Mouse (Mus musculus): ENCODE results near the gene Rpl32. TPM values are rescaled to one million over a fixed set of nuclear protein-coding genes. Genes with fewer than 3 reads are reported as not detected.
A peak's percentile ranks its signal among the peaks of the same experiment; 100 is the strongest.

Rpl32 gene
- 1,105 and 1,295 TPM in 2 replicates for total RNA-seq (2021)
- long read RNA-seq, experiment 1, transcript Rpl32-201 (4 exons, 517 nt), result major isoform, 425 of 473 reads
- long read RNA-seq, experiment 1, transcript Rpl32-202 (3 exons, 906 nt), result minor isoform, 24 of 473 reads
- long read RNA-seq, experiment 1, partial matches to known transcripts, result 16 of 473 reads
- long read RNA-seq, experiment 1, other reads (novel, unspliced or antisense), result 8 of 473 reads
- long read RNA-seq, experiment 2, transcript Rpl32-202 (3 exons, 906 nt), result minor isoform, 24 of 483 reads
- long read RNA-seq, experiment 2, transcript Rpl32-201 (4 exons, 517 nt), result major isoform, 429 of 483 reads
- long read RNA-seq, experiment 2, partial matches to known transcripts, result 29 of 483 reads
- long read RNA-seq, experiment 2, other reads (novel, unspliced or antisense), result 1 of 483 reads

GRCm38 (mm10) chr6:115808488-115809231 lies at the start of gene Rpl32:
TSS of gene Rpl32 (minus strand) at chr6:115808747.
- DNase-seq, result peak; percentile 91

DNA sequence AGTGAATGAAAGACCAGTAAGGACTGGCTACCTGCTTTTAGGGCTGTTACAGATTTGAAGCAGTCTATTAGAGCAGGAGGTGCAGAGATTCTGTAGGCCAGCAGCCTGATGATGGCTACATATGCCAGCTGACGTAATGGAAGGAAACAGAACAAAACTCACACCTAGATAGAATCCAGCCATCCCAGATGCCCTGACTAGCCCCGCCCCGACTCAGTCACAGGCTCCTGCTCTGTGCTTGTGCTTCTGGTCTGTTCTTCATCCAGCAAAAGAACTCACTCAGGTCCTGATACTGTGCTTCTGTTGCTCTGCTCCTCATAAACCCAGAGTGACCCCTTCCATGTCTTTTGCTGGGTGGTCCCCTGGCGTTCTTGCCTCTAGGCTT lies 47.8 kb upstream of the Rpl32 start:
- peak; percentile 29 for DNase-seq

- DNase-seq, result peak; percentile 3
Measured at GRCm38 (mm10) chr6:115855733-115856360, 47.3 kb upstream of the Rpl32 start.

- DNase-seq, result peak; percentile 42
Measured at GRCm38 (mm10) chr6:115854432-115854831, 45.9 kb upstream of the Rpl32 start.

- DNase-seq, result peak; percentile 4
Measured at GRCm38 (mm10) chr6:115853985-115854384, 45.4 kb upstream of the Rpl32 start.

DNA sequence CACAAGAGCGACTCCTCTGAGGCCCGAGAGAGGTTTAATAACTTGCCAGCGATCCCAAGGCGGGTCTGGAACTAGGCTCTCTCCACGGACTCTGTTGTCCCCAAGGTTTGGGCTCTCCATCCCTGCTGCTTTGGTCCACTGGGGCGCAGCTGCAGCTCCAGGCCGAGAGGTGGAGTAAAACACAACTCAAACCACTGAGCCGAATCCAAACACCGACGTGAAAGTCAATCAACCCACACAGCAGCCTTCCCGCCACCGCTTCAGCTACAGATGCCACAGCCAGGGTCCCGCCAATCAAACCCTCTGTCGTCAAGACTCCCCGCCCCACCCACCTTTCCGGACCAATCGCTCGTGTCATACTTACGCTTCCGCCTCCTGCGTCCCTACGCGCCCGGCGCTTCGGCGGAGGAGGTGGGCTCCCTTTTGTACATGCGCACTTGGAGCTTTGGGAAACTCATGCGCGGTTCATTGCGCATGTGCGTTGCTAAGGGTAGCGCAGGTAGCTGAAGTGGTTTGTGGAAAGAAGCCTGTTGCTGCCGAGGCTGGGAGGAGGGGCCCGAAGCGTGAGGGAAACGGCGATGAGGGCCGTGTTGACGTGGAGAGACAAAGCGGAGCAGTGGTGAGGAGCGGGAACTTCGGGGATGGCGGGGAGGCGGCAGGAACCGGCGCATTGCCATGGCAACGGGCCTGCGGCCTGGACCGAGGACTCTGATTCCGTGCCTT lies 44.7 kb upstream of the Rpl32 start, which contains the start of the genes Mbd4 and Ift122:
Mbd4 (minus strand) TSS at position 281 of the 723 bp plus-strand sequence.
Ift122 (plus strand) TSS at position 380 of the 723 bp plus-strand sequence.
- DNase-seq, result peak; percentile 99

GRCm38 (mm10) chr6:115852446-115853090 lies 44.0 kb upstream of the Rpl32 start:
- no peak for DNase-seq

GRCm38 (mm10) chr6:115848598-115849304 lies 40.2 kb upstream of the Rpl32 start:
- DNase-seq, result peak; percentile 1

DNA sequence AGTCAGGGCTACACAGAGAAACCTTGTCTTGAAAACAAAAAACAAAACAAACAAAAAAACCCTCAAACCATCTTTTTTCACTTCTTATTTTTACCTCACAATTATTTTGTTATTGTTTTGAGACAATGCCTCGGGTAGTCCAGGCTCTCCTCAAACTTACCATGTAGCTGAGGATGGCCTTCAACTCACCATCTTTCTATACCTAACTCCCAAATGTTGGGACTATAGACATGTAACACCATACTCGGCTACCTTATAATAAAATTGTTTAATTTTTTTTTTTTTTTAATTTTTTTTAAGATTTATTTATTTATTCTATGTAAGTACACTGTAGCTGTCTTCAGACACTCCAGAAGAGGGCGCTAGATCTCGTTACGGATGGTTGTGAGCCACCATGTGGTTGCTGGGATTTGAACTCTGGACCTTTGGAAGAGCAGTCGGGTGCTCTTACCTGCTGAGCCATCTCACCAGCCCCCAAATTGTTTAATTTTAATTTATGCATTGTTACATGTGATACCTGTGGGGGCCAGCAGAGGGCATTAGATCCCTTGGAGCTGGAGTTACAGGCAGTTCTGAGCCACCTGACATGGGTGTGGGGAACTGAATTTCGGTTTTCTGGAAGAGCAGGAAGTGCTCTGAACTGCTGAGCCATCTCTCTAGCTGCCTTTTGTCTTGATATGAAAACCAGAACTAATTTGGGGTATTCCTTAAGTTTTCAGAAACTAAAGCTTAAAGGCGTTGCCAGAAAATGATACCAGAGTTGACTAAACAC lies 38.3 kb upstream of the Rpl32 start:
- peak; percentile 75 for DNase-seq

- DNase-seq, result no peak
Measured at GRCm38 (mm10) chr6:115845006-115845405, 36.5 kb upstream of the Rpl32 start.

DNA sequence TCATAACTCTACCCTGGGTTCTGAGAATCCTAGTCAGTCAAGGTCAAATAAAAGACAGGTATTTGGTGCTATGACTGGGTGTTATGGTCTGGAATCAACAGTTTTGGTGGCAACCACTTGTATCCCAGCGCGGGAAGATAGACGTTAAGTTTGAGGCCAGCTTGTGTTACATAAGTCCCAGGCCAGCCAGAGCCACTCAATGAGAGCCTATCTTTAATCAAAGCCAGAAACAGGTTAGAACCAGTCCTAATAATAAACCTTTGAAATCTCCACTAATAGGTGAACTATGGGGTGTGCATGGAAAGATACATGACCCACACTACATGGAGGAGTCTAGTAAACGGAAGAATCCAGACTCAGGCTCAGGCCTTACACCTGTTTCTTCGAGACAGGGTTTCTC lies 30.2 kb upstream of the Rpl32 start:
- DNase-seq, result no peak

DNA sequence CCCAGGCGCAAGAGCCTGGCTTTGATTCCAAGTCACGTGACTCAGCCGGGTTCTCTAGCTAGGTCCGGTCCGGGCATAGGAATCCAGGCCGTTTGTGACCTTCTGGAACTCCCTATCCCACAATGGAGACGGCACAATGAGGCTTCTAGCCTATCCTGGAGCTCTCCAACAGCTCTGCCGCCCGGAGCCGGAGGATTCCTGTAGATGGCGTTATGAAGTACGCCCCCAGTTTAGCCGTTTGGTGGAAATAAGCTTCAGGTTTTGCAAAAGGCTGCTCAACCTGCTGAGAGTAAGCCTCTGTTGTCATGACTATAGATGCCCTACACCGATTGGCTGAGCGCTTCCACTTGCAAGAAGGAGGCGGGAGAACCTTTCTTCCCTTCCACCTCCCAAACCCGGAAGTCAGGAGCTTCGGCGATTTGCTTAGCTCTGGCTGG lies 29.6 kb upstream of the Rpl32 start, which contains the start of gene Efcab12:
Efcab12 (minus strand) TSS at position 252 of the 437 bp plus-strand sequence.
- peak; percentile 88 for DNase-seq

DNA sequence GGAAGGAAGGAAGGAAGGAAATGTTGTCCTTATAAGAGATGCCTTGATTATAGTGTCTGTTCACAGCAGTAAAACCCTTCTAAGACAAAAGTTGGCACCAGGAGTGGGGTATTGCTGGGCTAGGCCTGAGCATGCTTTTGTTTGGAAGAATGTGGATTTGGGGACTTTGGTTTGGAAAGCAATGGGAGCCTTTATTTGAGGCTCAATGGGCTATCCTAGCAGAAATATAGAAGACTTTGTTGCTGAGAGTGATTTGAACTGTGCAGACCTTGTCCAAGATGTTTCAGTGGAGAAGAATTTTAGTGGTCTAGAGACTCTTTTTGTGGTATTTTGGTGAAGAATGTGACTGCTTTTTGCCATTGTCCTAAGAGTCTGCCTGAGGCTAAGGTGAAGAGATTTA lies 25.3 kb upstream of the Rpl32 start:
- DNase-seq, result no peak

DNA sequence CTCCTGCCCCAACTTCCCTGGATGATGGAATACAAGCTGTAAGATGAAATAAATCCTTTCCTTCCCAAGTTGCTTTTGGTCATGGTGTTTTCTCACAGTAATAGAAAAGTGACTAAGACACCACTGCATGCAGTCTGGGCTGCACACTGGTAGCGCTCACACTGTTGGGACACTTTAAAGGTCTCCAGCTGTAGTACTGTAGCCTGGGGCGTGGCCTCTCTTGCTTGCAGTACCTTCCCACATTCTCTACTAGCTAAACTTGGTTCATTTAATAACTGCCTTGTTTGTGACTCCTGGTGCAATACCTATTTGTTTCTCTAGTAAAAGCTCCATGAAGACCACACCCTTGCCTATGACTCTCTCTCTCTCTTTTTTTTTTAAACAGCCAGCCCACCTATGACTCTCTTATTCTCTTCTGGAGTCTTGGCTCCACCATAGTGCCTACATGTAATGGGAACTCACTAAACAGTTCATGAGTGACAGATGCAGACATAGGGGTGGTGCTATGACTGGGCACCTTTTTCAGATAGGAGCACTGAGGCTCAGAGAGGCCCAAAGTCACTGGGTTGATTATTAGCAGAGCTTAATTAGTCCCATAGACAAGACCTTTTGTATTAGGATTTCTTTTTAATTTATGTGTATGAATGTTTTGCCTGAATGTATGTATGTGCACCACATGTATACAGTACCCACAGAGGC lies 23.8 kb upstream of the Rpl32 start:
- no peak for DNase-seq

GRCm38 (mm10) chr6:115830779-115831601 lies 22.4 kb upstream of the Rpl32 start:
- no peak for DNase-seq

DNA sequence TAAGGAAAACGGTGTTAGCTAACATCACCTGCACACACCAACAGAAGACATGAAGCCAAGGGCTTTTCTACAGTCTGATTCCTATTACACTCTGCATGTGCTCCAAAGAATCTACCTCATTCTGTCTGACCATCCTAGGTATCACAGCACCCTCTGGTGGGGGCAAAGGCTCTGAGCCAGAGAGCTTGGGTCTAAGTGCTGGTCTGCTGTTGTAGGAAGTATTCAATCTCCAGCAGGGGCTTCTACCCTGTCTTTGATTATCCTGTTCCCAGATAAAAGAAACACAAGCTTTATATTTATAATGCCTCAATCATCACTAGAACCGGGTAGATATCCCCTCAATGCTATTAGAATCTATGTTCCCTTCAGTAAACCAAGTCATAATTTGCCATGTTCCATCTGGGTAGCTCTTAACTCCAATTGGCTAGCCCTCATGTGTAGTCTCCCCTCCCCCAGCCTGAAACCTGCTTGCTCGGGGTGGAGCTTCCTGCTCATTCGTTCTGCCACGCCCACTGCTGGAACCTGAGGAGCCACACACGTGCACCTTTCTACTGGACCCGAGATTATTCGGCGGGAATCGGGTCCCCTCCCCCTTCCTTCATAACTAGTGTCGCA lies 15.4 kb upstream of the Rpl32 start:
- DNase-seq, result peak; percentile 85

GRCm38 (mm10) chr6:115821216-115821993 lies 12.9 kb upstream of the Rpl32 start:
- no peak for DNase-seq
